Mouse (Mus musculus): Measurements from ENCODE around the gene Samsn1. TPM values are rescaled to one million over a fixed set of nuclear protein-coding genes. Genes with fewer than 3 reads are reported as not detected.

The Samsn1 gene
- polyA plus RNA-seq (2014; fragmentation: Nextera tagmentation; extraction: Ambion mirVana) = 0.42 and 1.9 TPM in 2 replicates

DNA sequence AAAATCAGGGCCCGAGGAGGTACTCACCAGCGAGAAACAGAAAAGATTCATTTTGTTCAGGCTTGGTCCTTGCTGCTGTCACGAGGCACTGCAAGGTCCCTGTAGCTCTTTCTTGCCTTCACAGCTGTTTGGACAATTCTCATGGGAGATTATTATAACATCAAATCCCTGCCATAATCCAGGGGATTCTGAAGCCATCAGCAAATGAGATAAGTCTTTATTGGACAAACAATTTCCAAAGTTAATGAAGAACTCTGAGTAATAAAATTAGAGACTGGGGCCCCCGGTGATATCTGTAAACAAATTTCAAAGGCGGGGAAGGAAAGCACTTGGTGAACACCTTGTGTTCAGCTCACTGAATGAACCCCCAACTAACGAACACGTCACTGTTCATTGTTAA, at the start of gene Samsn1:
Gene Samsn1 (minus strand): TSS at position 101 of the 400 bp plus-strand sequence.
- no peaks in the 10 kb centered on the region for H3K4me1 ChIP-seq (ENCODE audit: control insufficient read depth, insufficient read depth, low read length)
- 83% methylated on average over 7 of the region's 7 CpGs for WGBS
- no peak for ATAC-seq (ENCODE audit: low read depth)
- no peak within 1 kb of the TSS for H3K9ac ChIP-seq (replicated peaks; ENCODE audit: low read depth, low read length)
- no peaks in the 10 kb centered on the region for H3K27me3 ChIP-seq (ENCODE audit: control insufficient read depth, insufficient read depth, low read length)
- no peaks in the 10 kb centered on the region for H3K9me3 ChIP-seq (ENCODE audit: control insufficient read depth, low read length)
- H3K27ac ChIP-seq (ENCODE audit: low read depth, low read length) = no peak within 1 kb of the TSS
- H3K36me3 ChIP-seq (ENCODE audit: control insufficient read depth, insufficient read depth, low read length) = no peaks in the 10 kb centered on the region
- H3K4me3 ChIP-seq (ENCODE audit: low read depth, low read length) = no peak within 1 kb of the TSS
- no peak within 1 kb of the TSS for H3K4me2 ChIP-seq (ENCODE audit: low read depth, low read length)

DNA sequence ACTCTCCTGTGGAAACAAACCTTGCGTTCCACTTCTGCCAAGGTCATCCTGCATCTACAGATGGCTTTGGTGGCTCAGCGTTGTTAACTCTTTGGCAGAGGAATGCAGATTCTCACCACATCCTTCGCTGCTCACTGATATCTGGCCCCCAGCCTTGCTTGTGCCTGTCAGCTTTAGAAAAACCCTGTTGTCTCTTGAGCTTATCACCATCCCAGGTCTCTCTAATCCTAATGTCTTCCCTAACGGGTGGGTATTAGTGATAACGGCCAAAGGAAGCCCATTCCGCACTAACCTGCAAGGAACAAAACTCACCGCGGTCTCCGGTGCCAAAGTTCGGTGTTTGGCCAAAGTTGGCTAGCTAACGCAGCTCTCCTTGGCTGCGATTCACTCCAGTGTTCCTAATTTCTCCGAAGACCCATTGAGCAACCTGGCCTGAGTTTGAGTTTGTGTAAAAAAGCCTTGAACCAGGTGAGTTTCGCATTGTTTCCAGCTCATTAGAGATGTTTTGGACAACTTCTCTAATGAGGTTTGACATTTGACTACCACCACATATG, 44.1 kb upstream of the Samsn1 start:
- H3K4me1 ChIP-seq (ENCODE audit: control insufficient read depth, insufficient read depth, low read length) = no peaks in the 10 kb centered on the region
- H3K27ac ChIP-seq (ENCODE audit: low read depth, low read length) = no peak overlapping the region
- H3K4me2 ChIP-seq (ENCODE audit: low read depth, low read length) = no peak overlapping the region
- WGBS = 96% methylated on average over 14 of the region's 14 CpGs
- H3K27me3 ChIP-seq (ENCODE audit: control insufficient read depth, insufficient read depth, low read length) = no peaks in the 10 kb centered on the region
- ATAC-seq (ENCODE audit: low read depth) = no peak
- no peak overlapping the region for H3K4me3 ChIP-seq (ENCODE audit: low read depth, low read length)
- H3K9me3 ChIP-seq (ENCODE audit: control insufficient read depth, low read length) = no peaks in the 10 kb centered on the region
- no peak overlapping the region for H3K9ac ChIP-seq (replicated peaks; ENCODE audit: low read depth, low read length)
- no peaks in the 10 kb centered on the region for H3K36me3 ChIP-seq (ENCODE audit: control insufficient read depth, insufficient read depth, low read length)

DNA sequence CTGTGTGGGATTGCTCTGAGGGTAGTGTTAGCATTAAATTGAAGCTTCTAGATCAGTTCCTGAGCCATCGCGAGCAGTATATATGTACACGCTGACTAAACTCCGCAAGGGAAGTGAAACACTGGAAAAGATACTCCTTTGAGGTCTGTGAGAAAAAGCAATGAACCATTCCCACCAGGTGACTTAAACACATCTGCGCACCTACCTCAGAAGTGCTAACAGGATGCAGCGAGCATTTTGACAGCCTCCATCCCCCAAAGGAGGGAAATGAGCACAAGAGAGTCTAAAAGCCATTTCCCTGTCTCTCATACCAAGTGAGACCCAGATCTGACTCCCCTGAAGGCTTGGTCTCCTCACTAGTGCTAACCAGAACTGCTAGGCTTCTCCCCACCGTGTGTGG, 32.9 kb upstream of the Samsn1 start:
- H3K4me2 ChIP-seq (ENCODE audit: low read depth, low read length) = no peak overlapping the region
- ATAC-seq (ENCODE audit: low read depth) = no peak
- no peak overlapping the region for H3K27ac ChIP-seq (ENCODE audit: low read depth, low read length)
- H3K9me3 ChIP-seq (ENCODE audit: control insufficient read depth, low read length) = no peaks in the 10 kb centered on the region
- no peak overlapping the region for H3K4me3 ChIP-seq (ENCODE audit: low read depth, low read length)
- H3K27me3 ChIP-seq (ENCODE audit: control insufficient read depth, insufficient read depth, low read length) = no peaks in the 10 kb centered on the region
- H3K9ac ChIP-seq (replicated peaks; ENCODE audit: low read depth, low read length) = no peak overlapping the region
- WGBS = 96% methylated on average over 7 of the region's 7 CpGs
- no peaks in the 10 kb centered on the region for H3K4me1 ChIP-seq (ENCODE audit: control insufficient read depth, insufficient read depth, low read length)
- no peaks in the 10 kb centered on the region for H3K36me3 ChIP-seq (ENCODE audit: control insufficient read depth, insufficient read depth, low read length)

DNA sequence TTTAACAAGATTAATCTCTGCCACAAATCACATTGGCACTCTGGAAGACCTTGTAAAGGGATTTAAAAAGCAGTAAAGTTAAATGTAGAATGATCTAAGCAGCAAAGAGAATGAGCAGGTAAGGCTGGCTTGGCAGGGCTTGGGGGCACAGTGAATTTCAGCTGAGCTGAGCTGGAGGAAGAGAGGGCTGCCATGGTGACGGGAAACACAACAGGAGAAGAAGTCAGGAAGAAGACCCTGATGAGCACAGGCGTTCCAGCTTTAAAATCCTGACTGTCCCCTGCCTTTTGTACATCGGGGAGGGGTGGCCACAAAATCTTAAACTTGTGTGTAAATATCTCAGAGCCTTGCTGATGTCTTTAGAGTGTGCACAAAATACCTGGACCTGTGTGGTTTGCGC, 32.0 kb upstream of the Samsn1 start:
- no peaks in the 10 kb centered on the region for H3K36me3 ChIP-seq (ENCODE audit: control insufficient read depth, insufficient read depth, low read length)
- no peaks in the 10 kb centered on the region for H3K4me1 ChIP-seq (ENCODE audit: control insufficient read depth, insufficient read depth, low read length)
- no peak overlapping the region for H3K27ac ChIP-seq (ENCODE audit: low read depth, low read length)
- H3K27me3 ChIP-seq (ENCODE audit: control insufficient read depth, insufficient read depth, low read length) = no peaks in the 10 kb centered on the region
- ATAC-seq (ENCODE audit: low read depth) = no peak
- 89% methylated on average over 4 of the region's 4 CpGs for WGBS
- H3K9ac ChIP-seq (replicated peaks; ENCODE audit: low read depth, low read length) = no peak overlapping the region
- H3K4me3 ChIP-seq (ENCODE audit: low read depth, low read length) = no peak overlapping the region
- no peaks in the 10 kb centered on the region for H3K9me3 ChIP-seq (ENCODE audit: control insufficient read depth, low read length)
- no peak overlapping the region for H3K4me2 ChIP-seq (ENCODE audit: low read depth, low read length)

GRCm38 (mm10) chr16:76053537-76053936, 31.5 kb upstream of the Samsn1 start:
- no peak overlapping the region for H3K4me2 ChIP-seq (ENCODE audit: low read depth, low read length)
- H3K9ac ChIP-seq (replicated peaks; ENCODE audit: low read depth, low read length) = no peak overlapping the region
- H3K9me3 ChIP-seq (ENCODE audit: control insufficient read depth, low read length) = no peaks in the 10 kb centered on the region
- H3K4me3 ChIP-seq (ENCODE audit: low read depth, low read length) = no peak overlapping the region
- no peaks in the 10 kb centered on the region for H3K4me1 ChIP-seq (ENCODE audit: control insufficient read depth, insufficient read depth, low read length)
- no peak for ATAC-seq (ENCODE audit: low read depth)
- no peak overlapping the region for H3K27ac ChIP-seq (ENCODE audit: low read depth, low read length)
- no peaks in the 10 kb centered on the region for H3K36me3 ChIP-seq (ENCODE audit: control insufficient read depth, insufficient read depth, low read length)
- H3K27me3 ChIP-seq (ENCODE audit: control insufficient read depth, insufficient read depth, low read length) = no peaks in the 10 kb centered on the region
- WGBS = 92% methylated on average over 8 of the region's 8 CpGs

GRCm38 (mm10) chr16:76047066-76047465, 25.0 kb upstream of the Samsn1 start:
- no peak for ATAC-seq (ENCODE audit: low read depth)
- Histone ChIP-seq H3K4me3 (ENCODE audit: low read depth, low read length) (no peak overlapping the region), H3K27ac (ENCODE audit: low read depth, low read length) (no peak overlapping the region), H3K36me3 (ENCODE audit: control insufficient read depth, insufficient read depth, low read length) (no peaks in the 10 kb centered on the region), H3K4me1 (ENCODE audit: control insufficient read depth, insufficient read depth, low read length) (no peaks in the 10 kb centered on the region), H3K9ac (replicated peaks; ENCODE audit: low read depth, low read length) (no peak overlapping the region), H3K9me3 (ENCODE audit: control insufficient read depth, low read length) (no peaks in the 10 kb centered on the region), H3K27me3 (ENCODE audit: control insufficient read depth, insufficient read depth, low read length) (no peaks in the 10 kb centered on the region), H3K4me2 (ENCODE audit: low read depth, low read length) (no peak overlapping the region)
- 76% methylated on average over 3 of the region's 3 CpGs for WGBS

GRCm38 (mm10) chr16:76040319-76040945, 18.4 kb upstream of the Samsn1 start:
- Histone ChIP-seq H3K27ac (ENCODE audit: low read depth, low read length) (no peak overlapping the region), H3K27me3 (ENCODE audit: control insufficient read depth, insufficient read depth, low read length) (no peaks in the 10 kb centered on the region), H3K36me3 (ENCODE audit: control insufficient read depth, insufficient read depth, low read length) (no peaks in the 10 kb centered on the region), H3K4me3 (ENCODE audit: low read depth, low read length) (no peak overlapping the region), H3K4me1 (ENCODE audit: control insufficient read depth, insufficient read depth, low read length) (no peaks in the 10 kb centered on the region), H3K9me3 (ENCODE audit: control insufficient read depth, low read length) (no peaks in the 10 kb centered on the region), H3K9ac (replicated peaks; ENCODE audit: low read depth, low read length) (no peak overlapping the region), H3K4me2 (ENCODE audit: low read depth, low read length) (no peak overlapping the region)
- 87% methylated on average over 6 of the region's 6 CpGs for WGBS
- ATAC-seq (ENCODE audit: low read depth) = no peak

- Histone ChIP-seq H3K4me1 (ENCODE audit: control insufficient read depth, insufficient read depth, low read length) (no peaks in the 10 kb centered on the region), H3K9ac (replicated peaks; ENCODE audit: low read depth, low read length) (no peak overlapping the region), H3K4me2 (ENCODE audit: low read depth, low read length) (no peak overlapping the region), H3K27ac (ENCODE audit: low read depth, low read length) (no peak overlapping the region), H3K4me3 (ENCODE audit: low read depth, low read length) (no peak overlapping the region), H3K36me3 (ENCODE audit: control insufficient read depth, insufficient read depth, low read length) (no peaks in the 10 kb centered on the region), H3K9me3 (ENCODE audit: control insufficient read depth, low read length) (no peaks in the 10 kb centered on the region), H3K27me3 (ENCODE audit: control insufficient read depth, insufficient read depth, low read length) (no peaks in the 10 kb centered on the region)
- 59% methylated on average over 1 of the region's 1 CpGs for WGBS
- no peak for ATAC-seq (ENCODE audit: low read depth)
These were observed 2.9 kb downstream of the Samsn1 start for GRCm38 (mm10) chr16:76019164-76019563.

- Histone ChIP-seq H3K4me3 (ENCODE audit: low read depth, low read length) (no peak overlapping the region), H3K9me3 (ENCODE audit: control insufficient read depth, low read length) (no peaks in the 10 kb centered on the region), H3K27ac (ENCODE audit: low read depth, low read length) (no peak overlapping the region), H3K4me1 (ENCODE audit: control insufficient read depth, insufficient read depth, low read length) (peaks cover 3% of the 10 kb centered on the region; the same call in 1 of the 2 replicates), H3K27me3 (ENCODE audit: control insufficient read depth, insufficient read depth, low read length) (no peaks in the 10 kb centered on the region), H3K9ac (replicated peaks; ENCODE audit: low read depth, low read length) (no peak overlapping the region), H3K36me3 (ENCODE audit: control insufficient read depth, insufficient read depth, low read length) (no peaks in the 10 kb centered on the region), H3K4me2 (ENCODE audit: low read depth, low read length) (no peak overlapping the region)
- whole genome bisulfite sequencing = 91% methylated on average over 9 of the region's 9 CpGs
- ATAC-seq (ENCODE audit: low read depth) = no peak
These were observed 18.2 kb downstream of the Samsn1 start for GRCm38 (mm10) chr16:76003812-76004389.
